Mouse (Mus musculus) T-helper 1 cell (primary cell): ENCODE measurements around the gene Rhov.

Experiments
- in situ Hi-C: fragments of 300-600 bp; cut with MboI, MseI; formaldehyde crosslinking; loops from one replicate; pipeline ENCODE4 v1.15.1; 2025; ENCODE audit warnings: high pct_unique_total_duplicates

Gene Rhov

GRCm38 (mm10) chr2:119270643-119271331, at the start of gene Rhov:
Rhov (minus strand) TSS chr2:119271272.
- in situ Hi-C loops, result no loop called here

- in situ Hi-C loops, result no loop called here
Observed at GRCm38 (mm10) chr2:119320571-119320970, 49.5 kb upstream of the Rhov start.

GRCm38 (mm10) chr2:119318043-119318710, 47.1 kb upstream of the Rhov start:
- in situ Hi-C loops, result no loop called here

- in situ Hi-C loops, result no loop called here
Observed at GRCm38 (mm10) chr2:119314742-119315310, 43.8 kb upstream of the Rhov start.

- in situ Hi-C loops, result no loop called here
Observed at GRCm38 (mm10) chr2:119313780-119314479, 42.9 kb upstream of the Rhov start.

GRCm38 (mm10) chr2:119312380-119312958, 41.4 kb upstream of the Rhov start:
- in situ Hi-C loops, result no loop called here

- in situ Hi-C loops, result no loop called here
Observed at GRCm38 (mm10) chr2:119311544-119311943, 40.5 kb upstream of the Rhov start.

GRCm38 (mm10) chr2:119304798-119305208, 33.7 kb upstream of the Rhov start:
- in situ Hi-C loops, result no loop called here

GRCm38 (mm10) chr2:119304391-119304790, 33.3 kb upstream of the Rhov start:
- in situ Hi-C loops, result no loop called here

- in situ Hi-C loops, result no loop called here
Observed at GRCm38 (mm10) chr2:119302876-119303275, 31.8 kb upstream of the Rhov start.

- in situ Hi-C loops, result no loop called here
Observed at GRCm38 (mm10) chr2:119300819-119301493, 29.9 kb upstream of the Rhov start.

- in situ Hi-C loops, result no loop called here
Observed at GRCm38 (mm10) chr2:119299981-119300818, 29.1 kb upstream of the Rhov start.

GRCm38 (mm10) chr2:119298839-119299238, 27.8 kb upstream of the Rhov start:
- in situ Hi-C loops, result no loop called here

- in situ Hi-C loops, result no loop called here
Observed at GRCm38 (mm10) chr2:119298330-119298729, 27.3 kb upstream of the Rhov start.

- in situ Hi-C loops, result no loop called here
Observed at GRCm38 (mm10) chr2:119297506-119297905, 26.4 kb upstream of the Rhov start.

GRCm38 (mm10) chr2:119296756-119297155, 25.7 kb upstream of the Rhov start:
- in situ Hi-C loops, result no loop called here

GRCm38 (mm10) chr2:119294411-119294810, 23.3 kb upstream of the Rhov start:
- in situ Hi-C loops, result loop anchor here (5.0 kb wide), 1 partner anchor 257 kb away; no protein-coding TSS in a partner anchor

- in situ Hi-C loops, result loop anchor here (5.0 kb wide), 1 partner anchor 257 kb away; no protein-coding TSS in a partner anchor
Observed at GRCm38 (mm10) chr2:119293776-119294390, 22.8 kb upstream of the Rhov start.

- in situ Hi-C loops, result loop anchor here (5.0 kb wide), 1 partner anchor 256 kb away; no protein-coding TSS in a partner anchor
Observed at GRCm38 (mm10) chr2:119293311-119293710, 22.2 kb upstream of the Rhov start.

- in situ Hi-C loops, result loop anchor here (5.0 kb wide), 1 partner anchor 256 kb away; no protein-coding TSS in a partner anchor
Observed at GRCm38 (mm10) chr2:119292852-119293251, 21.8 kb upstream of the Rhov start.
